Mouse (Mus musculus) cerebellum, adult 11-12 months (tissue): ENCODE measurements at regions not wholly inside any gene's neighbourhood (a gene's known extent, or its start where the extent isn't known, plus 50 kb on each side); places are given as distances from the start of the nearest gene placed in this dataset.
A peak's percentile ranks its signal among the peaks of the same experiment; 100 is the strongest.

ENCODE experiments used
- DNase-seq: peaks from one replicate; pipeline ENCODE4 v3.0.0; 2022

DNA sequence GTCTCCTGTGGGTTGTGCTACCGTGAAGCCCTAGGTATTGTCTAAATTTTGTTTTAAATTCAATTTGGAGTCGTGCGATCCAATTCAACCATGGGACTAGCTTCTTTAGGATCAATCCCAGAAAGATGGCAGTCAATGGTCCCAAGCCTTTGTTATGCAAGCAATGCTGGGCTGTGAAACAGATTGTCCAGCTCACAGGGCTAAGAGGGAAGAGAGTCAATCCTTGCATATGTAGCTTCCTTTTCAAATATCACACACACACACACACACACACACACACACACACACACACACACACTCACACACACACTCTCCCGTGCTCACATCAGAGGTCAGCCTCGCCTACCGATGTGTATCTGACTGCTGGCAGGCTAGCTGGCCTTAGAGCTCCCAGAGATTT, 373.8 kb upstream of the Gm10131 start:
- DNase-seq: no peak

DNA sequence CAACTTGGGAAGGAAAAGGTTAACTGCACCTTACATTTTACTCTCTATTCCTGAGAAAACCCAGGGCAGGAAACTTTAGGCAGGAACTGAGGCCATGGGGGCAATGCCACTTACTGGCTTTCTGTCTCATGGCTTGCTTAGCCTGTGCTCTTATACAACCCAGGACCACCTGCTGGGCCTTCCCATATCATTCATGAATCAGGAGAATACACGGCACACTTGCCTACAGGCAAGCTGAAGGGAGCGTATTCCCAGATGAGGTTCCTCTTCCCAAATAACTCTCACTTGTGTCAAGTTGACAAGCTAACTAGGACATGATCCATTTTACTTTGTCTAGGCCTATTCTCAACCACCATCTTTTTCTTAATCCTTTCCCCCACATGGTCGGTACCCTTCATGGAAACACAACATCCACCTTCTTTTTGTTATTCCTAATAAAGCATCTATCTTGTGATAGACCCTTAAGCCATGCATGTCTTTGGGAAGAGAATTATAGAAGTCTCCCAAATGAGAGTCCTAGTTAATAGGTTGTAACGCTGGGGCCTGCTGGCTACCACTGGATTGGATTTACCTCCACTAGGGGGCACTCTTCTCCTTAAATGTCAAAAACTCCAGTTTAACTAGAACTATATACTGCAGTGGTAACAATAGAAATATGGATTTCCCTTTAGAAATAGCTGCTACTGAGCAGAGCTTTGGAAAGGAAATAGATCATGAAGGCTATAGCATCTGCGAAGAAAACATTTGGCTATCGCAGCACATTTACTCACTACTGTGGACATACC, 373.2 kb upstream of the Gm10131 start:
- DNase-seq: peak; percentile 39

DNA sequence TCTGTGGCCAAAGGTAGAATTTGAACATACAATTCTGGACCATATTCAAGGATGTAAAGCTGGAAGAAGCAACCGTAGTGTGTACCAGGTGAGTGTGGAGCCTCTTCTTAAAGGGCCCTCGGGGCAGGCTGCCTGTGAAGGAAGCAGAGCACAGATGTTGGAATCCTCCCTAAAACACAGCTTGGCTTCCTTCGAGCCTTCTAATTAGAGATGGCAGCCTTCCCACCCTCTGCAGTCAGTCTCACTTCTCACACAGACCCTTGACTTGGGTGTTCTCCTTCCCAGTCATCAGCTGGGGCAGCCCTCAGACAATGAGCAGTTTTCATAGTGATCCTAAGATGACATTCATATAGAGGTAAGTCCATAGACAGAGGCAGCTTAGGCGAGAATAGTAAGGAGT, 371.7 kb upstream of the Gm10131 start:
- DNase-seq: no peak

DNA sequence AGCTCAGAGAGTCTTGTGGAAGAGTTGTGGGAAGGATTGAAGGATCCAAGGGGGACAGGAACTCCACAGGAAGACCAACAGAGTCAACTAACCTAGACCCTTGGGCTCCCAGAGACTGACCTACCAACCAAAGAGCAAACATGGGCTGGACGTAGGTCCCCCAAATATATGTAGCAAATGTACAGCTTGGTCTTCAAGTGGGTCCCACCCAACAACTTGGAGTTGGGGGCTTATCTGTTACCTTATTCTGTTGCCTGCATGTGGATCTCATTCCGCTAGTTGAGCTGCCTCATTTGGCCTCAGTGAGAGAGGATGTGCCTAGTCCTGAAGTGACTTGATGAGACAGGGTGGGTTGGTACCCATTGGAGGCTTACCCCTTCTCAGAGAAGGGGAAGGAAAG, 371.1 kb upstream of the Gm10131 start:
- DNase-seq: no peak

DNA sequence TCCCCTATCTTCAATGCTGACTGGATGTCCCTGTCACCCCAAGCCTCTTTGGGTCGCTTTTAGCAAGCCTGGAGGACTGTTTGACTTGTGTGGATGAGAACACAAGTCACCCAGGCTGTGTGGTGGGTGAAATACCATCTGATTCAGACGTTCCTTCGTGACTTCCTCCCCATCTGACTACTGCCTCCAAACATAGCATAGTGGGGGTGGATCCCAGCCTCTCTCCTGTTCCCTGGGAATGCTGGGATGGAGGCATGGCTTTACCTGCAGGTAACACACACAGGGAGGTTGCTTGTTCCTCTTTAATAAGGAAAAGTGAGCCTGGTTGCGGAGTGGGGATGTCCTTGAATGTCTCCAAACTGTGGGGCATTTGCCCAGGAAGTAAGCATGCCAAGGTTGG, 369.0 kb upstream of the Gm10131 start:
- DNase-seq: no peak

DNA sequence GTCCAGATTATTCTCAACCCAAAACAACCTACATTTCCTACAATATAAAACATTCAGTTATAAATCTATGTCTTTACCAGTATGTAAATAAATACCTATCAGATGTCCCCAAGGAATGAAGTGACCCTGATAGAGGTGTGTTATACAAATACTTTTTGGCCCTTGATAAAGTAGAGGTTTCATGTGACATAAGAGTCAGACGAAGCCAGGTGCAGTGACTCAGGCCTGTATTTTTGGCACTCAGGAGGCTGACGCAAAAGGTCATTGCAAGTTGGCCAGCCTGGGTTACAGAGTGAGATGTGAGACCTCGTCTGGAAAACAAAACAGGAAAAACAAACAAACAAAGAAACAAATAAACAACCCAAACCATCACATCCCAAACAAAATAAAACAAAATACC, 367.4 kb upstream of the Gm10131 start:
- no peak for DNase-seq

DNA sequence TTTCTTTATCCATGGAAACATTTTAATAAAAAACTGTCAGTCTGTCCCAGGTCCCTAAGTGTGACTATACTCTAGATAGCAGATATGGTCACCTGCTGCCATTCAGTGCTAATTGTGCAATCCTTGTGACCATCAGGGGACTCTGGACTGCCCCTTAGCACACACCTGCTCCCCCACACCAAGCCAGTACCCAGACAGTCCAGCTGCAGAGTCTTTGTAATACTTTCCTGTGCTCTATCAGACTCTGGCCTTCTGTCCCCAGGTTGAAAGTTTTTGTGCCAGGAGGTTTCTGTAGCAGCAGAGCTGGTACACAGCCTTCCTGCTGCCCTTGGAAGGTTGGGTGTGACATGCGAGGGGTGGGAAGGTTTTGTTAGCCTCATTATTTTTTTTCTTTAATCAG, 366.9 kb upstream of the Gm10131 start:
- DNase-seq: no peak

DNA sequence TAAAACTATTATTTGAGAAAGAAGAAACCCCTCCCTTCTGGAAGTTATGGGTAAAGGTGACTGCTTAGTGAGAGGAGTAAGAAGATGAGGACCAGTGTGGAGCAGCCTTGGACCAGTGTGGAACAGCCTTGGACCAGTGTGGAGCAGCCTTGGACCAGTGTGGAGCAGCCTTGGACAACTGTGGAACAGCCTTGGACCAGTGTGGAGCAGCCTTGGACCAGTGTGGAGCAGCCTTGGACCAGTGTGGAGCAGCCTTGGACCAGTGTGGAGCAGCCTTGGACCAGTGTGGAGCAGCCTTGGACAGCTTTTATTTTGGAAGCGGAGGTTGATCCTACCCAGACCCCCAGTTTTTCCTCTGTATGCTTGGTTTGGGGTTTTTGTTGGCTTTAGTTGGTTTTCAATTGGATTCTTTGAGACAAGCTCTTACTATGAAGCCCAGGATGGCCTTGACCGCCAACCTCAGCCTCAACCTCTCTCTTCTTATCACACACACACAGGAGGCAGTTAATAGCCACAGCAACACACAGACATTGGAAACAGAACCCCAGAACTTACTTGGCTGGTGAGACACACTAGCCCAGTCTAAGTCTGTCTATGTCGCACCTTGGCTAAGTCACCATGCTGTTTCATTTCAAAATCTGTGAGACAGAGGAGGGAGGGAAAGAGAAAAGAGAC, 364.7 kb upstream of the Gm10131 start:
- DNase-seq: no peak

DNA sequence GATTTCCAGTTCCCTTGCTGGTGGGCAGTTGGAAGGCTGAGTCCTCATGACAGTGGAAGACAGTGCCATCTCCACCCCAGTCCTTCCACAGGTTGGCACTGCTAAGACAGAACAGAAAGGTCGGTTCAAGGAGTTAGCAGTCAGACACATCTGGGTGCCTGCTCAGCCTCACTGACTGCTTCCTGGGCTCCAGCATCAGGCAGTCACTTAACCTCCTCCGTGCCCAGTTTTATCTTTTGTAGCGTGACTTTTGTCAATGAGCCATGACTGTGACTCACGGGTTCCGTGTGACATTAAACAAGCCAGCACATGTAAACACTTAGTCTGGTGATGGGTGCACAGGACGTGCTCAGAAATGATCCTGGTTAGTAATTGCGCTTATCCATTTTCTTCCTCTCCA, 363.1 kb upstream of the Gm10131 start:
- no peak for DNase-seq

DNA sequence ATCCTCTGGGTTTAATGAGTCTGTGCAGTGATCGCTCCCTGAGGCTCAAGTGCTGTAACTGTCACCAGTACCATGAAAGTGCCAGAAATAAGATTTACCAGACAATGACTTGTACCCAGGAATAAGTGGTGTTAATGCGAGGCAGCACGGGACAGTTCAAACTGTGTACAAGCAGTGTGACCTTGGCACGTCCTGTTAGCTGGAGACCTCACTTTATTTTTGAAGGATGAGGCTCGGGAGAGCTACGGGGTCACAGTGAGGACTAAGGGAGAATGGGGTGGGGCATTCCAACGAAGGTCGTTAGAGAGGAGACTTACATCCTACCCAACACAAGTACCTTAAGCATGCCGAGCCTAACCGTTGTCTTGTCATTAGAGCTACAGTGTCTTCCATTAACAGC, 362.2 kb upstream of the Gm10131 start:
- no peak for DNase-seq

DNA sequence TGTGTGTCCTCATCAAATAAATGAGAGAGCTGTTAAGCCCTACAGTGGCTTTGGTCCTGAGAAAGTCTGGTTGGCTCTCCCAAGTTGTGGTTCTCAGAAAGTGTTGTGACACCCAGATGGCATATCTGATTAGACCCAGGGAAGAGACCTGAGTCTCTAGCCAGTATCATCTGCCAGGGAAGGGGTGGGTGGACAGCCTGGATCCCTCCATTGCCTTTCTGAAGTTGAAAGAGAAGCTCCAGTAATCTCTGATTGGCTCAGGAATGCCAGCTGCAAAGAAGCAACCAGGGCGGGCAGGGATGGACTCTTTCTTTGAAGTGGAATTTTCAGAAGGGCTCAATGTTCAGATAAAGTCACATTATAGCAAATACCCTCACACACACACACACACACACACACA, 361.8 kb upstream of the Gm10131 start:
- DNase-seq: no peak

DNA sequence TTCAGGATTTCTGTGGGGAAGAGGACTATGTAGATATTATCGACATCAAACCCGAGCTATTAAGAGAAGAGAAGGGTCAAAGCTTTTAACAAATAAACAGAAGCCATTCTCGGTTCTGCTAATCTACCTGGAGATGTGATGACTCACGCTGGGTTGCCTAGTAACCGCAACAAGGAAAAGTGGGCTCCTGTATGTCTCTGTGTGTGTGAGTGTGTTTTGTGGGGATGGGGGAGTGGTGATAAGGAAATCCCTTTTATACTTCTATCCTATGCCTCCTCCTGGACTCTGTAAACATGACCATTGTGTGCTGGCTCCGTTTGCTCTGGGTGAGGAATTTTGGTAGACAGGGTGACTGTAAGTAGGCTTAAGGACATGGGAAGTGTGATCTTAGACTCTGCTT, 361.3 kb upstream of the Gm10131 start:
- DNase-seq: no peak

DNA sequence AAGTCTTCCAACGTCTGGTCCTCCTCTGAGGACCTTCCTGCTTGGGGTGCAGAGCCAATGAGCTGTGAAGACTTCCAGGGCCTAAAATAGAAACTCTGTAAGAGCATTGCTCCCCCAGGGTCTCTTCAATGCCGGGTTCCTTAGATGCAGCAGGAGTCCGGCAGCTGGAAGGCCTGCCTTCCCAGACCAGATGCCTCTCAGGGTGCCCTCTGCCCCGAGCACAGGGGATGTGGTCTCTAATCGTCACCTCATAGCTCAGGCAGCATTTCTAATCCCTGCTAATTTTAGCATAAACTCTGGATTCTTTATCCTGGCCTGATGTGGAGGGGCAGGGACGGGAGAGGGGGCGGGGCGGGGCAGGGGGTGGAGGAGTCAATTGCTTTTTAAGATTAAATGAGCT, 360.9 kb upstream of the Gm10131 start:
- no peak for DNase-seq

DNA sequence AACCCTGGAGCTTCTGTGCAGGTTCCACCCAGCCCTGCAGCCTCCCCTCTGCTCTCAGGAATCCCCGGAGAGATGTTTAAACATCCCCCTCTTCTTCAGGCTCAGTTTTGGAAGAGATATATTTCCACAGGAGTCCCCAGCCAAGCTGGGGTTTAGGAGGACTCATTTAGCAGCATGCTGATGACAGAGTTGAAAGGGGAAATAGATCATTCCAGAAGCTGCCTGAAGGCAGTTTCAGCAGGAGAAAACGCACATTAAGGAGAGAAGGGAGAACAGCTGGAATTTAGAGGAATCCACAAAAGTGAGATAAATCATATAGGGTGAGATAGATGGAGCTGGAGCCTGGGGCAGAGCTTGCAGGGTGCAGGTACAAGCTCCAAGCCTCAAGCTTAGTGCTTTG, 357.6 kb upstream of the Gm10131 start:
- no peak for DNase-seq

DNA sequence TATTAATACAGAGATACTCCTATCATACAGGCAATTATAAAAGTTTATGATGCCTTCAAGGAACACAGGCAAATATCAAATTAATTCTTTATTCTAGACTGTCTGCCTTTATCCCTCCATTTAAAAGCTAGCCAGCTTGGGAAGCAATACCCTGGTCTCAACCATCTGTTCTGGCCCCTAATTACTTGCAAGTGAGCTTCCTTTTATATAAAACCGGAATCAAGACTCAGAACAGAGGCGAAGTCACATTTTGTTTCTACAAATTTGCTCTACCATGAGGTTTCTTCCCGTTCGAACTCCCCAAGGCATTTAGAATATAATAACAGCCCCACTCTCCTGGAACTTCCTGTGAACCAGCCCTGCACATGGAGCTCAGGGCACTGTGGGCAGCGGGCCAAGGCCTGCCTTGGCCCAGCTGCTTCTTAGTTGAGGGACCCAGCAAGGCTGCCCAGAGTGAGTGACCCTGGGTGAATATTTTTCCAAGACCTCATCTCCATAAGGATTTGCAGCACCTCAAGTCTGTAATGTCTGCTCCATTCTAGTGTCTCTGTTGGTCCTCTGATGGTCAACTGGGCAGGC, 355.3 kb upstream of the Gm10131 start:
- DNase-seq: no peak

DNA sequence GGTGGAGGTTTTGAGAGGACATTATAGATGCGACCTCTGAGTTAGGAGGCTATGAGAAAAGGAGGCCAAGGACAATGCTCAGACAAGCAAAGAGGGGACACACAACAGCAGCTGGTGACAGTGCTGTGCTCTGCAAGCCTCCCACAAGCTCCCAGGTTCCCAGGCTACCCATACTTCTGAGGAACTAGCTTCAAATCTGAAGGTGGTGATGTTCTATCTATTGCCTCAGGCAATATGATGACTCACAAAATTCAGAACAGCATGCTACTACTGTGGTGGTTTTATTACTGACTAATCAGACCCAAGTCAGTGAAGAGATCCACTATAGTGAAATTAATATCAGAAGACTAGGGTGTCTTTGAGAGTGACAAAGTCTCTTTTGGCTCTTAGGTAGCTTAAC, 353.9 kb upstream of the Gm10131 start:
- no peak for DNase-seq

DNA sequence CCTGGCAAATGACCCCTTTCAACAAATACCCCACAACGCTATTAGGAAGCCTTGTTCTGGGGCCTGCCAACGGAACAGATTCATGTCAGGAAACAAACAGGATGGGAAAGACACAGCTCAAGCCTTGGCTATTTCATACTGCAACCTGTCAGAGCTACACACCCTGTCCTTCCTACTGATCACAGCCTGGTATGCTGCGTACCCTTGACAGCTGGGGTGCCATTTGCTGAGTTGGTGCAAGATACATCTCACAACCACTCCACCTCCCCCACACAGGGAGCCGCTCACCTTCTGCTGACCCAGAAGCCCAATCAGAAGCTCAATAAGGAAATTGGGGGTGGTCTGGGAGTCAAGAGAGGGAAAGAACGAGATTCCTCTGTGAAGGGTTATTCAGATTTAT, 350.7 kb upstream of the Gm10131 start:
- no peak for DNase-seq

DNA sequence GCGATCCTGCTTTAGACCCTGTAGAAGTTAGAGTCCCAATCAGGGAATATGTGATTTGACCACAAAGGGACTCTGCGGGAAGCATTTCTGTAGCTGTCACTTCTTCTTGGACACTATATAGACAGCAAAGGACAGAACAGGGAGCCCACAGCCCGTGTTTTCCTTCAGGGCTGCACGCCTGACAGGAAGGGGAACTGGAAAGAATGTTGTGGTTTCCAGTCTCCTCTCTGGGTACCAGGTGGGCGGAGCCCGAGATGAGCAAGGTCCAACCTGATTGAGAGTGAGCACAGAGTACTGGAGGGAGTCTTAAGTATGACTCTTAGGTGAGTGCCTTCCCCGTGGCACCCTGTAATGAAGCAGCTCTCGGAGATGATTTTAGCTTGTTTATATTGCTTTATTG, 346.8 kb upstream of the Gm10131 start:
- DNase-seq: no peak

DNA sequence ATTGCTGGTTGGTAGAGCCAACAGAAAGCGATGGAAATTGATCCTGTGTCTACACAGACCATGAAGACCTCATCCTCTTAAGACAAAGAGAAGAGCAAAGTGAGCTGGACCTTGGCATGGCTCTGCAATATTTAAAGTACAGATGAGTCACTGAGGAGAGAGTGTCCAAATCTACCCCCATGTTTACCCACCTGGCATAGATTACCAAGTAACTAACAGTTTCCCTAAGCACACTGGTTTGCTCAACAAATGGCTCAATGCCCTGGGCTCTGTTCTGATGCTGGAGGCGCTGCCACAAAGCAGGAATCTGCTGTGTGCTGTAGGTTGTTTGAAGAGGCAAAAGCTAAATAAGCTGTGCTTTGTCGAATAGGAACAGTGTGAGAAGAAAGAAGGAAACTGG, 345.0 kb upstream of the Gm10131 start:
- DNase-seq: no peak

DNA sequence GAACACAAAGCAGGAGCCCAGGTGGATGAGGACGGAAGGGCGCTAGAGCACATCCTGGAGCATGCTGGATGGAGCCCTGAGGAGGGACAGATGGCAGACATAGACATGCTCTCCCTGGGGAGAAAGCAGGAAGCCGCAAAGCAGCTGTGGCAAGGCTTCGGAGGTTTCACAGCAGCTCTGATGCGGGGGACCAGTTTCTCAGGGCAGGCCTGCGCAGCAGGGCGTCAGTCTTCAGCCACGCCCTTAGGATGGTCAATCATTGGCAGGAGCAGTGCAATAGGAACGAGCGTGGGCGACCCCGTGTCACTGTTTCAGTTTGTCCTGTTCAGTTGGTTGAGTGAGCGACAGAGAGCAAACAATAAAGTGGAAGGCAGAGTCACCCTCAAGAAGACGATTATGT, 343.8 kb upstream of the Gm10131 start:
- DNase-seq: no peak

DNA sequence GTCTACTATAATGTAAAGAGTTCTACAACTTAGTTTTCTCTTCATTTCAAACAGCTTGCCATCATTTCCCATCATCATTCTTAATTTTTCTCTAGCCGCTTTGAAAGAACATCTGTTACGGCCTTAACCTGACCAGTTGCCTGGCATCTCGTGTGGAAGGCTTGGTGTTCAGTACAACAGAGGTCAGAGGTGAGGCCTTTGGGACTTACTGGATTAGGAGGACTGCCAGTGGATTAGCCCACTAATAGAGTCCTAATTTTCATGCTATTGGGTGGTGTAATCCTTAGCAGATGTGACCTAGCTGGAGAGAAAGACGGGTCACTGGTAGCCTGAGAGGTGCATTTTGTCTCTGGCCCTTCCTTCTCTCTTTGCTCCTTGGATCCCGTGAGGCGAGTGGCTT, 341.3 kb upstream of the Gm10131 start:
- no peak for DNase-seq

DNA sequence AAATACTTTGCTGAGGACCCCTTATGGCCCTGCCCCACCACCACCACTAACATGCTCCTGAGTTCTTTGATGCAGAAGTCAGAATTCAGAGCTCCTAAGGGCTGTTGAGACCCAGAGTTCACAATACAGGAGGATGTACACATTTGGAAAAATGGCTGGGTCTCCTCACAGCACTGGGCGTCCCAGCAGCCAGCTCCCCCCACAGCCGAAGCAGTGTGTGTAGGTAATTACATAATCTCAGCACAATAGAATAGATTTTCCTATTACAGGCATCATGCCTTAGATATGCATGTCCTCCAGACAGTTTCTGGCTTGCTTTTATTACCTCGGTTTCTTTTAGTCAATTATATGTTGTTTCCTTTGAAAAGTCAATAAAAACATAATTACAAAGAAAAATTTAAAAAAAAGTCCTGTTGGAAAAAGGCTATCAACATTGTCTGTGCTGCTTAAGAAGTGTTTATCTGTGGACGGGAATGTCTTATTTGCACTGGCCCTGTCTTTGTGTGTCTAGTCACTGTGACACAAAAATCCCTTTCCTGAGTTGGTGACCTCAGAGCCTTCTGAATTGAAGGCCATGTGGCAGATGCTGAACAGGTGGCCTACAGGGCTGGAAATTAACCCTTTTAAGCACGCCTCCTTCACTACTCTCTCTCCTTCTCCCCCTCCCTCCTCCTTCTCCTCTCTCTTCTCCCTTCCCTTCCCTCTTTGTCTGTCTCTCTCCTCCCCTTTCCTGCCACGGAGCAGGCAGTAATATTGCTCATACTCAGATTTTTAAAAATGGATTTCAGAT, 339.9 kb upstream of the Gm10131 start:
- no peak for DNase-seq

DNA sequence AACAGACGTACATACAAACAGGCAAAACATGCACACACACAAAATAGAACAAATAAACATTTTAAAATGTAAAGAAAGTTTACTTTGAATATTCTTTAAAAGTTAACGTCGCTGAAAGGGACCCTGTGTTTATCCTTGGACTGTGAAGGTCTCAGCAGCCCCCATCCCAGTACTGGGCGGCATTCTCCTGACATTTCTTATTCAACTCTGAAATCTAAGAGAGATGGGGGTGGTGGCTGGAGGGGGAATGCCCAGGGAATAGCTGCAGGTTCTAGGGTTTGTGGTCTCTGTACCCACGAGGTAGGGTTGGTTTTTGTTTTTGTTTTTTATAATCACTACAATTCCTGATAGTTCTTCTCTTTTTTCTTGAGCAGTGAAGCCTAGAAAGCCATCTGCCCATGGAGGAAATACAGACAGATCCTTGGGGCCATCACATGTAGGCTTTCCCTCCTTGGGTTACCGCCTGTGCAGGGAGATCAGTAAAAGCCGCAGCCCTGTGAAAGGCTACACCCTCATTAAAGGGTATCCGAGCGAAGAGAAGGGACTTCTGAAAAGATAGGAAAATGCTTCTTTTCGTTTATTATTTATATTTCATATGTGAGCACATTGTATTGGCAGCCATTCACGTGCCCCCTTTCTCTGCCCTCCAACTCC, 338.0 kb upstream of the Gm10131 start:
- no peak for DNase-seq
